Mouse (Mus musculus) erythroblast, embryonic 14.5 days (primary cell): ENCODE measurements around the gene Atp7a. TPM values are rescaled to one million over a fixed set of nuclear protein-coding genes. Genes with fewer than 3 reads are reported as not detected.
"Not testable (repeated sequence)": the region's sequence is repeated elsewhere in the genome, so short reads cannot be mapped to it uniquely, and the experiment has no call there.

Experiments used
- H3K27me3 ChIP-seq: 2 replicates; pipeline ENCODE4 v1.6.1; 2012; ENCODE audit warnings: inconsistent platforms; ENCODE audit not compliant: control insufficient read depth
- H3K36me3 ChIP-seq: 2 replicates; pipeline ENCODE4 v1.6.1; 2012; ENCODE audit warnings: mild to moderate bottlenecking, inconsistent platforms; ENCODE audit not compliant: control insufficient read depth
- H3K4me1 ChIP-seq: 2 replicates; pipeline ENCODE4 v1.6.1; 2012; ENCODE audit warnings: inconsistent platforms; ENCODE audit not compliant: control insufficient read depth
- H3K4me3 ChIP-seq: replicated peaks from 2 replicates; pipeline ENCODE3; 2012; ENCODE audit warnings: moderate library complexity, mild to moderate bottlenecking, inconsistent platforms
- H3K9me3 ChIP-seq: 2 replicates; pipeline ENCODE4 v1.6.1; 2012; ENCODE audit warnings: low read length, inconsistent platforms, mixed read lengths; ENCODE audit not compliant: control insufficient read depth
- GATA1 ChIP-seq: IDR thresholded peaks from 2 replicates; pipeline ENCODE4 v1.6.1; 2012; ENCODE audit warnings: low read length, inconsistent platforms, mixed read lengths
- TAL1 ChIP-seq: IDR thresholded peaks from 3 replicates; pipeline ENCODE4 v1.6.1; 2012; ENCODE audit warnings: low read length, inconsistent platforms, mixed read lengths
- polyA plus RNA-seq: library from polyadenylated mRNA; stranded (reverse); fragments of >175 nt; gene quantifications from 2 replicates; pipeline ENCODE4 v1.2.3, GENCODE M21; 2012

The Atp7a gene
- 0.01 TPM in 1 of 2 replicates, not detected in the other for polyA plus RNA-seq

DNA sequence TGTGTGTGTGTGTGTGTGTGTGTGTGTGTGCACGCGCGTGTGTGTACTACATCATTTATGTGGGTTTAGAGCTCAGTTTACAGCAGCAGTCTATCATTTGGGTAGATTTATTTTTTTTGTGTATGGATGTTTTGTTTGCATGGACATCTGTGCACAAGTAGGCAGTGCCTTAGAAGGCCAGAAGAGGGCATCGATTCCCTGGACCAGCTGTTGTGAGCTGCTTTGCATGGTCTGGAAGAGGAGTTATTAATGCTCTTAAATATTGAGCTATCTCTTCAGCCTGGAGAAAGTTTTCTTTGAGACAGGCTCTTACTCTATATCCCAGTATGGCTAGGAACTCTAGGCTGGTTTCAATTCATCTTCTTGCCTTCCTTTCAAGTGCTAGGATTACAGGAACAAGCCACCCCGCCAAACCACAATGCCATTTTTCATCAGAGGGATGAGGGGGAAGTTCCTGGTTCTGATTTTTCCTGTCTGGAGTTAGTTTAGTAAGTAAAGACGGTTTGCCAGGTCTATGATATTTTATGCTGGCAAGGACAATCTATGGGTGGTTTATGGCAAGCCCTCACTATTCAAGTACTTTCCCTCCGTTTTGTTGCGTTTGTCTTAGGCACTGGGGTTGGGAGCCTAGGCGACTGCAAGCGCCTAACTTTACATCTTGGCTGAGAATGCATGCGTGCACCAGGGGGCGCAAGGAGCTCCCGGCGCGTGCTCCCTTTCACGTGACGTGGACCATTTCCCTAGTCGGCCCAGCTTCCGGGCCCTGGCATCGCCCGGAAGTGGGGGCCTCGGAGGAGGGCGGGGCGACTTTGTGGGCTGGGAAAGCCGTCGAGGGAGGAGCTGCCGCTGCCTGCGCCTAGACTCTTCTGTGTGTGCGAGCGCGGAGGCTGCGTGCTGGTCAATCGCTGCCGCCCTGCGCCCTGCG lies at the start of gene Atp7a:
Atp7a (plus strand) TSS at position 859 of the 925 bp plus-strand sequence.
- no peak for TF ChIP-seq TAL1
- TF ChIP-seq GATA1: no peak
- Histone ChIP-seq H3K27me3 (no peaks in the 10 kb centered on the region; the same call in 1 of the 2 replicates), H3K9me3 (no peaks in the 10 kb centered on the region)

DNA sequence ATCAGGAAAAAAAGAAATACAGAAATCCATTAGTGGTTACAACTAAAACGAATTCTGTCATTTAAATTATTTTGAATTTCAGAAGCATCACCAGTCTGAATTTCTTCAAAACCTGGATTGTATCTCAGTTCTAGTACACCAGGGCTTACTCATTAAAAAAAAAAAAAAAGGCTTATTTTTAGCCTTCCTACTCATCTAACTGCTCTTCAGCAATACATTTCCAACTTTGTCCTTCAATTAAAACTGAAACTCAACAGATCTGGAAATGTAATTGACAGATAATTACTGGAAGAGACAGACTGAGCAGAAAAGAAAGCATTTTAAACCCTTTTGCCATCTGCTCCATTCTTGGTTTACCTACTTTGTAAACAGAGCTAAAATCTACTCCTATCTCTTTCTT lies 25.5 kb upstream of the Atp7a start:
- H3K9me3 ChIP-seq: no peaks in the 10 kb centered on the region
- no peak for TF ChIP-seq GATA1
- no peak for TF ChIP-seq TAL1
- no peaks in the 10 kb centered on the region for H3K27me3 ChIP-seq
- peaks cover 24% of the 10 kb centered on the region for H3K36me3 ChIP-seq
- peaks cover 8% of the 10 kb centered on the region for H3K4me1 ChIP-seq
- H3K4me3 ChIP-seq: no peak overlapping the region

More for the DNA sequence above, at the start of gene Atp7a:
- Histone ChIP-seq H3K36me3 (peaks cover 9% of the 10 kb centered on the region), H3K4me1 (peaks cover 18% of the 10 kb centered on the region), H3K4me3 (peak within 1 kb of the TSS; percentile 73)

DNA sequence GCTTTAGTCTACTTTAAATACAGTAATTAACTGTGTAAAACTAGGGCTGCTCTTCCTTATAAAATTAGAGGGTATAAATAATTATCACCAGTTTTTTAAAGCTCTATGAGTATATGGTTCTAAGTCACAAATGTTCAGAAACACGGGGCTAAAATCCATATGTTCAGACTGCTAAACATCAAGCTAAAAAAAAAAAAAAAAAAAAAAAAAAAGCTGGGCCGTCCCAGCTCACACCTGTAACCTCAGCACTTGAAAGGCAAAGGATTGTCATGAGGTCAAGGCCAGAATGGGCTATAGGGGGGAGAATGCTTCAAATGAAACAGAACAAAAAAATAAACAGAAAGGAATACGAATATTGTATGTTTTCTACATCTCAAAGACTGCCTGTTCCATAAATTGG lies 16.3 kb upstream of the Atp7a start:
- H3K9me3 ChIP-seq: peaks cover 3% of the 10 kb centered on the region
- peaks cover 4% of the 10 kb centered on the region for H3K36me3 ChIP-seq
- H3K4me3 ChIP-seq: peak overlapping the region; percentile 84
- H3K4me1 ChIP-seq: peaks cover 43% of the 10 kb centered on the region
- H3K27me3 ChIP-seq: peaks cover 5% of the 10 kb centered on the region; the same call in 1 of the 2 replicates
- no peak for TF ChIP-seq GATA1
- no peak for TF ChIP-seq TAL1

DNA sequence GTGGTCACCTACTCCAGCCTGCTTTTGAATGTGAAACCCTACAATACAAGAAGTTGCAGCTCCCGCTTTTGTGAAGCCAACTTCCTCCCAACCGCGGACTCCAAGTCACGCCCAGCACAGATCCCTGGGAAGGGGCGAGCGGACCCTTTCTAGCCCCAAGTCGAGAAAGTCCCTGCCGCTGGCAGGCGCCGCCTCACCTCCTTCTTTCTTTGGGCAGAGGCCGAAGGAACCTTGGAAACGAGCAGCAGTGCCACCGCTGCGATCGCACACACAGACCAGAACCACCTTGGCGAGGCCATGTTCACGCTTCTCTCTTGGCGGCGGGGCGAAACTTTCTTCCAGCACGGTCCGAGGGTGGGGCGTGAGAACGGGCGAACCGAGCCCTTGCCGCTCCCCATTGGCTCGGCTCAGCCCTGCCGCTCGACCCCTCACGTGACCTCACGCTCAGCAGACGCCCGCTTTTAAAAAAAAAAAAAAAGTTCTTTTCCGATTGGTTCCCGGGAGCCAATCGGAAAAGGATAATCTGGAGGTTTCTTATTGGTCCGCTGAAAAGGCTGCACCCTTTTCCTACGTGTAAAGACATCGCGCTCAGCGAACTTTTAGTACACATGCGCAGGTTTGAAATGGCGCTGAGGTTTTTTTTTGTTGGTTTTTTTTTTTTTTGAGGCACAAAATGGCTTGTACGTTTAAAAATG lies 15.5 kb upstream of the Atp7a start, which contains the start of gene Magt1:
Magt1 (minus strand) TSS at position 442 of the 695 bp plus-strand sequence.
- no peak for TF ChIP-seq GATA1
- no peak for TF ChIP-seq TAL1
- H3K36me3 ChIP-seq: peaks cover 4% of the 10 kb centered on the region
- peaks cover 3% of the 10 kb centered on the region for H3K9me3 ChIP-seq
- H3K4me3 ChIP-seq: peak within 1 kb of the TSS; percentile 84
- H3K27me3 ChIP-seq: peaks cover 5% of the 10 kb centered on the region; the same call in 1 of the 2 replicates
- H3K4me1 ChIP-seq: peaks cover 37% of the 10 kb centered on the region

DNA sequence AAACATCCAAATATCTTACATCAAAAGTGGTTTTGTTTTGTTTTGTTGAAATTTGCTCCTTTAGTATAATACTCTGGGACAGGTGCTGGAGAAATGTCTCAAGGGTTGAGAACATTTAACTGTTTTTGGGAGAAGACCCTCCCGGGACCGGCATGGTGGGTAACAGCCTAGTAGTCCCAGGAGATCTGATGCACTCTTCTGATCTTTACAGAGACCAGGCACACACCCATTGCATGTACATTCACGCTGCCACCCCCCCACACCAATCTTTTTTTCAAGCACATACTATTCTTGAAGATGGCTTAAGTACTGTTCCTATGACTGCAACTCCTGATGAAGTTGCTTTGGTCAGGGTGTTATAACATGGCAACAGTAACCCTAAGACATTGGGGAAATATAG lies 14.5 kb upstream of the Atp7a start:
- H3K27me3 ChIP-seq: peaks cover 5% of the 10 kb centered on the region; the same call in 1 of the 2 replicates
- H3K4me3 ChIP-seq: peak overlapping the region; percentile 84
- peaks cover 6% of the 10 kb centered on the region for H3K36me3 ChIP-seq
- H3K9me3 ChIP-seq: peaks cover 3% of the 10 kb centered on the region
- H3K4me1 ChIP-seq: peaks cover 40% of the 10 kb centered on the region
- TF ChIP-seq TAL1 (no peak), GATA1 (no peak)

DNA sequence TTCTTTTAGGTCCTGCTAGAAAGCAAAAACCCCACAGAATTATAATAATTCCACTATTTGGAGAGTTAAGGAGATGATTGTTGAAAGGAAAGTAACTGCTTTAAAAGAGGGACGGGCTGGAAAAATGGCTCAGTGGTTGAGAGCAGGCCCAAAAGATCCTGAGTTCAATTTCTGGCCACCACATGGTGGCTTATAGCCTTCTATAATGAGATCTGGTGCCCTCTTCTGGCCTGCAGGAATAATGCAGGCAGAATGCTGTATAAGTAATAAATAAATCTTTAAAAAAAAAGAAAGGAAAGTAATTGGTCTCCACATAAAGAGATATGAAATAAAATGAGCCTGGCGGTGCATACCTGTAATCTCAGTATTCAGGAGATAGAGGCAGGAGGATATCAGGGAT lies 13.9 kb upstream of the Atp7a start:
- peaks cover 9% of the 10 kb centered on the region for H3K36me3 ChIP-seq
- H3K4me1 ChIP-seq: peaks cover 40% of the 10 kb centered on the region
- H3K27me3 ChIP-seq: peaks cover 5% of the 10 kb centered on the region; the same call in 1 of the 2 replicates
- H3K4me3 ChIP-seq: no peak overlapping the region
- peaks cover 3% of the 10 kb centered on the region for H3K9me3 ChIP-seq
- no peak for TF ChIP-seq TAL1
- TF ChIP-seq GATA1: no peak

DNA sequence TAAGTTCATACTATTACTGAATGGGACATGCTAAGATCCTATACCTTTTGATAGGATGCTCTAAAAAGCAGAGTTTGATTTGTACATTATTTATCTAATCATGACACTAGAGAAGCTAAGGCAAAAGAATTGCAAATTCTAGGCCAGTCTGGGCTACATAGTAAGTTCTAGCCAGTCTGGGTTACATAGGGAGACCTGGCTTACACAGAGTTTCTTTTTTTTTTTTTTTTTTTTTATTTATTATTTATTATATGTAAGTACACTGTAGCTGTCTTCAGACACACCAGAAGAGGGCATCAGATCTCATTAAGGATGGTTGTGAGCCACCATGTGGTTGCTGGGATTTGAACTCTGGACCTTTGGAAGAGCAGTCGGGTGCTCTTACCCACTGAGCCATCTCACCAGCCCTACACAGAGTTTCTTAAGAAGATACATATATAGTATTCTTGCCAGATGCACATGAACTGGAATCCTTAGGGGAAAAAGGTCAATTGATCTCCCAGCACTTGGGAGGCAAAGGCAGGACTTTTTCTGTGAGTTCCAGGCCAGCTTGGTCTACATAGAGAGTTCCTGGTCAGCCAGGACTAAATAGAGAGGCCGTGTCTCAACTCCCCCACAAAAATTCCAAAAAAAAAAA lies 12.2 kb upstream of the Atp7a start:
- not testable (repeated sequence) for H3K9me3 ChIP-seq, H3K27me3 ChIP-seq
- Histone ChIP-seq H3K4me1 (peaks cover 32% of the 10 kb centered on the region), H3K36me3 (peaks cover 21% of the 10 kb centered on the region), H3K4me3 (peak overlapping the region; percentile 75)

DNA sequence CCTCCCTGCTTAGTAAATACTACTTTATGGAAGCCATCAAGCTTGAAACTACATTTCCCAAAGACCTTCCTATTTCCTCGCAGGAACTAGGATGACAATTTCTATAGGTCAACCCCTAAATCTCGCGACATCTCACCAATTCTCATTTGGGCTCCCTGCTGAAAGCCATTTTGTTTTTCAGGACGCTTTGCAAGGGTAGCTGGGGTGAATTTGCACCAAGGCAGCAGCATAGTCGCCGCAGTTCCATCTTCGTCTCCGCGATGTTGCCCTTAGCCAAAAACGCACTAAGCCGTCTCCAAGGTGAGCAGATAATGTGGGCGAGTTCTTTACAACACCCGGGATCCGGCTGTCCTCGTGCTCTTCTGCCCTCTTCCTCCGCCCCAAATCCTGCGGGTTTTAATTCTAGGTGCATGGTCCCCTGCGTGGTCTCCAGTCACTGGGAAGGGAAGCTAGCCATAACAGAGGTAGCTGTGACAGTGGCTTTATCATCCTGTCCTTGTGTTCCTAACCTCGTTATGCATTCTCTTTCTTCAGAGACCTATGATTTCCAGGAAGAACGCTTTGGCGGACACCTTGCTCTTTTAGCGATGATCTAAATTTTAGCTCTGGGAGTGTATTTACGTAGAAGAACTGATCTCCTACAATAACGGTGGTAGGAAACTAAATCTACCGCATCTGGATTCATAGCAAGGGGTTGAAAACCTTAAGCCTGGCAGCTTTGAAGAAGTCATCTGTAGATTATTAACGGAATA lies 11.3 kb upstream of the Atp7a start, which contains the start of gene Cox7b:
Cox7b (plus strand) TSS at position 130 of the 752 bp plus-strand sequence.
- H3K27me3 ChIP-seq: peaks cover 5% of the 10 kb centered on the region; the same call in 1 of the 2 replicates
- peaks cover 3% of the 10 kb centered on the region for H3K9me3 ChIP-seq
- TF ChIP-seq GATA1 (no peak), TAL1 (no peak)
- peaks cover 26% of the 10 kb centered on the region for H3K4me1 ChIP-seq
- H3K4me3 ChIP-seq: peak within 1 kb of the TSS; percentile 75
- peaks cover 30% of the 10 kb centered on the region for H3K36me3 ChIP-seq
